Mouse (Mus musculus) midbrain, embryonic 15.5 days (tissue): ENCODE results near the gene Lcp2. TPM values are rescaled to one million over a fixed set of nuclear protein-coding genes. Genes with fewer than 3 reads are reported as not detected.

Experiments
- ATAC-seq: fragments of 200-750 bp; cut with Nextera tagmentation; replicated peaks from 2 replicates; pipeline ENCODE4 v1.8.0; 2017; ENCODE audit warnings: moderate TSS enrichment
- H3K27ac ChIP-seq: fragments of 300-500 bp; sonication (generic); 2 replicates; pipeline ENCODE4 v1.5.1; 2015; ENCODE audit warnings: mild to moderate bottlenecking, inconsistent platforms
- H3K27me3 ChIP-seq: fragments of 300-500 bp; sonication (generic); replicated peaks from 2 replicates; pipeline ENCODE4 v1.6.1; 2015; ENCODE audit warnings: inconsistent platforms
- H3K36me3 ChIP-seq: fragments of 300-500 bp; sonication (generic); replicated peaks from 2 replicates; pipeline ENCODE4 v1.6.1; 2015; ENCODE audit warnings: inconsistent platforms
- H3K4me1 ChIP-seq: fragments of 300-500 bp; sonication (generic); 2 replicates; pipeline ENCODE4 v1.6.1; 2015; ENCODE audit warnings: inconsistent platforms
- H3K4me2 ChIP-seq: fragments of 300-500 bp; sonication (generic); 2 replicates; pipeline ENCODE4 v1.6.1; 2015; ENCODE audit warnings: inconsistent platforms, mild to moderate bottlenecking, moderate library complexity
- H3K4me3 ChIP-seq: fragments of 300-500 bp; sonication (generic); 2 replicates; pipeline ENCODE4 v1.5.1; 2015; ENCODE audit warnings: mild to moderate bottlenecking, inconsistent platforms
- H3K9ac ChIP-seq: fragments of 300-500 bp; sonication (generic); 2 replicates; pipeline ENCODE4 v1.6.1; 2015; ENCODE audit warnings: mild to moderate bottlenecking, inconsistent platforms
- H3K9me3 ChIP-seq: fragments of 300-500 bp; sonication (generic); 2 replicates; pipeline ENCODE4 v1.6.1; 2016; ENCODE audit warnings: inconsistent platforms
- WGBS: fragments of 180-500 bp; shearing (Covaris S2); methylation state at CpG from one replicate; pipeline ENCODE4 v1.1.7; 2015; ENCODE audit warnings: mixed read lengths; 5-methylcytosine and 5-hydroxymethylcytosine counted together
- polyA plus RNA-seq: library from polyadenylated mRNA; unstranded; fragments of >200 nt; fragmentation: Nextera tagmentation; extraction: Ambion mirVana; gene quantifications from 2 replicates; pipeline ENCODE4 v1.2.1, GENCODE M21; 2015

The Lcp2 gene
- 2.6 and 4.0 TPM in 2 replicates for polyA plus RNA-seq

DNA sequence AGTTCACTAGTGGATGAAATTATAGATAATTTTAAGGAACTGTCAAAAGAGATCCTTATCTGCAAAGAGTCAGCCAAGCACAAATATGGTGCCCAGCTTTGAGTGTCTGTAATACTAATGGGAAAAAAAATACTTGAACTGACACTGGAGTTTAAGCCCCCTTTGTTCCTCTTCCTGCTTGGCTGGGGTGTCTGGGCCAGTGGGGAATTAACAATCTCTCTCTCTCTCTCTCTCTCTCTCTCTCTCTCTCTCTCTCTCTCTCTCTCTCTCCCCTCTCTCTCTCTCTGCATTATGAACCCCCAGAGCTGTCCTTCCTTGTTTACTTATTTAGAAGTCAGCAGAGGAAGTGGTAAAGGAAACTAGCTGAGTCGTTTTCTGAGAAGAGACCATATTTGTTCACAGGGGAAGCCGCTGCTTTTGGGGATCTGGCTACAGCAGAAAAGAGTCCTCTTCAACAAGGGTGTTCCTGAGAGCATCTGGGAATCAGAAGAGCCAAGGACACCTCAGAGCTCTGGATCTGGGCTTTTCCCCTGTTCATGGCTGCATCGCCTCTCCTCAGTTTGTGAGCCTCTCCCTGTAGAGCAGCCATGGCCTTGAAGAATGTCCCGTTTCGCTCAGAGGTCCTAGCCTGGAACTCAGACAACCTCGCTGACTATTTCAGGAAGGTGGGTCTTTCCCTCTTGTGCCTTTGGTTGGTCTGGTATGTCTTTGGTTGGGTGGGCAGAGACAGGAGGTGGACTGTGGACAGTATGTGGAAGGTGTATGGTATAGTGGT is at the start of gene Lcp2:
TSS of gene Lcp2 (plus strand) at position 154 of the 775 bp plus-strand sequence.
- WGBS: 91% methylated on average over 6 of the region's 6 CpGs
- H3K9me3 ChIP-seq: no peaks in the 10 kb centered on the region
- no peak within 1 kb of the TSS for H3K9ac ChIP-seq
- no peaks in the 10 kb centered on the region for H3K27me3 ChIP-seq
- ATAC-seq: no peak
- no peak within 1 kb of the TSS for H3K27ac ChIP-seq
- H3K4me1 ChIP-seq: no peaks in the 10 kb centered on the region
- H3K4me2 ChIP-seq: no peak within 1 kb of the TSS
- no peak within 1 kb of the TSS for H3K4me3 ChIP-seq
- H3K36me3 ChIP-seq: no peaks in the 10 kb centered on the region

DNA sequence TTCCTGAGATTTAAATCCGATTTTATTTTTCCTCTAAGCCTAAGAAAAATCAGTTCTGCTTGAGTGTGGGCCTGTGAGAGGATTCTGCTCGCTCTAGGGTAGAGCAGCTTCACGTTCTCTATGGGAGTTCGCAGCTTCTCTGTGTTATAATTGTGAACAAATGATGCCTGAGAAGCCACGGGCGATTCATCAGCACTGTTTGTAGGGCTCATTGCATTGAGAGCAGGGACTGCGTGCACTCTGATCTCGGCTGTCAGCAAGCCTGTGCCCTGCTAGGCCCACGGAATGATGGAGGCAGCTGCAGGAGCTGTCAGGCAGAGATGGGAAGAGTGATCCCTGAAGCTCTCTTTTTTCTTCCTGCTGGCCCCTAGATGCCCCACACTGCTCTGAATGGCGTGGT is 48.5 kb upstream of the Lcp2 start:
- 0 out of 2 replicates have a peak, but pooled peaks have one; percentile 39 for ATAC-seq
- WGBS: 27% methylated on average over 10 of the region's 10 CpGs
- Histone ChIP-seq H3K4me1 (peaks cover 15% of the 10 kb centered on the region), H3K27me3 (no peaks in the 10 kb centered on the region), H3K27ac (peak overlapping the region; percentile 41; the same call in 1 of the 2 replicates), H3K9ac (no peak overlapping the region), H3K9me3 (no peaks in the 10 kb centered on the region), H3K4me2 (no peak overlapping the region), H3K36me3 (no peaks in the 10 kb centered on the region), H3K4me3 (no peak overlapping the region)

DNA sequence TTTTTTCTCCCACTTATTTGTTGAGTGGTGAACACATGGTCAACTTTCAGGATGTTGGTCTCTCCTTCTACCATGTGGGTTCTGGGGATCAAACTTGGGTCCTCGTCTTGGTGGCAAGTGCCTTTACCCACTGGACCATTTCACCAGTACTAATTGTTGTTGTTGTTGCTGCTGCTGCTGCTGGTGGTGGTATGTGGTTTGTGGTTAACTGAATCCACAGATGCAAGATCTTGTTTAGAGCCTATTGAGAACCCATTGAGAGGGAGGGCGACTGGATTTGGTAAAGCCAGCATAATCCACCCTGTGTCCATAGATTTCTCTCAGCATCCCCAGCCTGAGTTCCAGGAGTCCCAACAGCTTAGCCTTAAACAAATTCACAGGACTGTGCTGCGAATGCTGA is 46.3 kb upstream of the Lcp2 start:
- Histone ChIP-seq H3K4me1 (peaks cover 12% of the 10 kb centered on the region), H3K9me3 (no peaks in the 10 kb centered on the region), H3K4me3 (no peak overlapping the region), H3K27me3 (no peaks in the 10 kb centered on the region), H3K36me3 (no peaks in the 10 kb centered on the region), H3K27ac (no peak overlapping the region), H3K9ac (no peak overlapping the region), H3K4me2 (no peak overlapping the region)
- WGBS: 79% methylated on average over 3 of the region's 3 CpGs
- ATAC-seq: no peak

DNA sequence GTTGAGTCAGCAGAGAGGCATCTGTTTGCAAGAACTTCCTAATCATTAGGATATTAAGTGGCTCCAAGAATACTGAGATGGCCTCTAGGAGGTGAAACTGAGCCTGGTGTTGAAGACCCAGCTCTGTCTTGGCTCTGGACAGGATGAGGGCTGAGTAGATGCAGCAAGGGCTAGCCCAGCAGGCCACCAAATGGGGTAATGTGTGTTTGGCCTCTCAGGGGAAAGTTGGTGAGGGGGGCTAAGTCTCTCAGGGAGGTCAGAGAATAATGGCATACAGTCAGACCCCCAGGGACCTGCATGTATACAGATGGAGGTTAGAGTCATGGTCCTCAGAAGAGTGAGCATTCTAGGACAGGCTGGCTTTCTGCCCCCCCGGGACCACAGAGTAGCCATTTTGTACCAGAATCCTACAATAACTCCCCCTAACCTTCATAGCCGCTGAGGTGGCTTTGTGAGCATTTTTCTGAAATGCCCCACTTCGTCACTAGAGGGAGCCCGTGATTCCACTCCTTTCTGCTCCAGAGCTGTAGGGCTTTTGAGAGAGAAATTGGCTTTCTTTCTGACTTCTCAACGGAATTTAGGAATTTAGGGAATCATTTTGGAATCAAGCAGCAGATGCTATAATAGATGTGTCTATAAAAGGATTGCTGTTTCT is 44.7 kb upstream of the Lcp2 start:
- no peak overlapping the region for H3K4me3 ChIP-seq
- H3K9ac ChIP-seq: no peak overlapping the region
- H3K36me3 ChIP-seq: no peaks in the 10 kb centered on the region
- peaks cover 12% of the 10 kb centered on the region for H3K4me1 ChIP-seq
- 0 out of 2 replicates have a peak, but pooled peaks cover 3% of the 10 kb centered on the region for H3K27me3 ChIP-seq
- no peak for ATAC-seq
- H3K27ac ChIP-seq: no peak overlapping the region
- H3K9me3 ChIP-seq: no peaks in the 10 kb centered on the region
- 10% methylated on average over 5 of the region's 5 CpGs for WGBS
- no peak overlapping the region for H3K4me2 ChIP-seq

DNA sequence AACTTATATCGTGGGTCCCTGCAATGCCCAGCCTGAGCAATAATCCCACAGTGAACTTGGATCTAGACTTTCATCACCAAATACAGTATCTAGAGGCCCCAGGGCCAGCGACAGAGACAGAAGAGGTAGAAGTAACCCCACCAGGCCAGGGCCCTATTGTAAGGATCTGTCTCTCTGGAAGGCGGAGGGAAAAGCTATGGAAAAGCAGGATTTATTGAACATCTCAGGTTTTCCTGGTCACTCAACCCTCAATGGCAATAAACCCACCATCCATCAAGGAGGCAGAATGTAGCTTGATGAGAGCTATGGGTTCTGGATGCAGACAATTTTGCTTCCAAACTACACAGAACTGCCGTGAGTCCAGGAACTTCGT is 44.1 kb upstream of the Lcp2 start:
- H3K9ac ChIP-seq: no peak overlapping the region
- H3K27me3 ChIP-seq: 0 out of 2 replicates have a peak, but pooled peaks cover 3% of the 10 kb centered on the region
- H3K36me3 ChIP-seq: no peaks in the 10 kb centered on the region
- no peaks in the 10 kb centered on the region for H3K9me3 ChIP-seq
- no peak overlapping the region for H3K27ac ChIP-seq
- WGBS: 83% methylated on average over 5 of the region's 5 CpGs
- peaks cover 12% of the 10 kb centered on the region for H3K4me1 ChIP-seq
- no peak overlapping the region for H3K4me3 ChIP-seq
- no peak for ATAC-seq
- H3K4me2 ChIP-seq: no peak overlapping the region

DNA sequence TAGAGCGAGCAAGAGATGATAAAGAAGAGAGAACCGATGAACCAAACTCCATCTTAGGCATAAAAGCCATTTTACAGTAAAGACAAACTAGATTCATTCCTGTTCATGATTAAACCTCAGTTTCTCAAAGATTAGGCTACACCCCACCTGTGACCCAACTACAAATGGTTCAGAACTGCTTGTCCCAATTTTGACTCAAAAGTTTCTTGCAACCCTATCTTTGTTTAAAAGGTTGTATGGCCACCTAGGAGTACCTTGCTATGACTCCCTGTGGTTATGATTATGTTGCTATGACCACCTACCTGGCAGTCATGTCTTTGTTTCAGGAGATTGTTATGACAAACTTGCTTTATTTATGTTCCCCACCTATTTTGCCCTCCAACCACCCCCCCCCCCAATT is 39.1 kb upstream of the Lcp2 start:
- WGBS: 93% methylated on average over 2 of the region's 2 CpGs
- H3K27ac ChIP-seq: no peak overlapping the region
- no peak overlapping the region for H3K4me3 ChIP-seq
- 0 out of 2 replicates have a peak, but pooled peaks cover 3% of the 10 kb centered on the region for H3K27me3 ChIP-seq
- ATAC-seq: no peak
- H3K36me3 ChIP-seq: no peaks in the 10 kb centered on the region
- H3K4me2 ChIP-seq: no peak overlapping the region
- no peak overlapping the region for H3K9ac ChIP-seq
- no peaks in the 10 kb centered on the region for H3K4me1 ChIP-seq
- no peaks in the 10 kb centered on the region for H3K9me3 ChIP-seq

DNA sequence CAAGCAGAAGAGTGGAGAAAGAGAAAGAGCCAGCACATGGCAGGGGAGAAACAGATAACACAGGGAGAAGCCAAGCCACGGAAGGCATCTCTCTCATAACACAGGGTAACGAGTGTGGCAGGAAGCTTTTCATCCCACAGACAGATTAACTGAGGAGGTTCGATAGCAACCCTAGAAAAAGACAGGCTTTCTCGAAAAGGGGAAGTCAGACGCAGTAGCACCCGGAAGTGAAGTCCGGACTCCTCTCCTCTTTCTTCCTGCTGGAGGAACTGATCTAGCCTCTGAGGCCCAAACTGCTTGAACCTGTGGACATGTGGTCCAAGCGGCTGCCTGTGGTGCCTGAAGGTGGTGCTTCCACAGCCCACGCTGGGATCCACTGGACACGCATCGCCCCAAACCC is 38.5 kb upstream of the Lcp2 start:
- no peak for ATAC-seq
- 0 out of 2 replicates have a peak, but pooled peaks cover 3% of the 10 kb centered on the region for H3K27me3 ChIP-seq
- 90% methylated on average over 11 of the region's 11 CpGs for WGBS
- H3K4me2 ChIP-seq: no peak overlapping the region
- no peak overlapping the region for H3K27ac ChIP-seq
- no peaks in the 10 kb centered on the region for H3K36me3 ChIP-seq
- H3K4me3 ChIP-seq: no peak overlapping the region
- H3K4me1 ChIP-seq: no peaks in the 10 kb centered on the region
- no peak overlapping the region for H3K9ac ChIP-seq
- H3K9me3 ChIP-seq: no peaks in the 10 kb centered on the region

DNA sequence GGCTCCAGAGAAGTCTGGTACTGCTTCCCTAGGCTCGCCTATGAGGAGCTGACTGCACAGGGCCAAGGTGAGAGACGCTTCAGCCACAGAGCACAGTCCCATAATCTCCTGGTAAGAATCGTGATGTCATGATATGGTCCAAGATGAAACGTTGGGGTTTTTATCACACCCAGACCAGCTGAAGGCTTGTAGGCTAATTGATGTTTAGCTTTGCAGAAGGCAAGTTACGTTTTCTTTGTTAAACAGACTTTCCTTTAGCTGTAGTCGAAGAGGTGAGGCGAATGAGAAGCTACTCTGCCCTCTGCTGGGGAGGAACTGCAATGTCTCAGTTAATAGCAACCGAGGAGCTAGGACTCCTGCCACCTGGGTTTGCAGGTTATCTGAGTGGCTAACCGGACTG is 38.0 kb upstream of the Lcp2 start:
- peak; percentile 62 for ATAC-seq
- no peak overlapping the region for H3K9ac ChIP-seq
- H3K27me3 ChIP-seq: 0 out of 2 replicates have a peak, but pooled peaks cover 3% of the 10 kb centered on the region
- no peak overlapping the region for H3K27ac ChIP-seq
- no peaks in the 10 kb centered on the region for H3K9me3 ChIP-seq
- no peaks in the 10 kb centered on the region for H3K36me3 ChIP-seq
- H3K4me1 ChIP-seq: no peaks in the 10 kb centered on the region
- no peak overlapping the region for H3K4me2 ChIP-seq
- WGBS: 48% methylated on average over 9 of the region's 9 CpGs
- no peak overlapping the region for H3K4me3 ChIP-seq

DNA sequence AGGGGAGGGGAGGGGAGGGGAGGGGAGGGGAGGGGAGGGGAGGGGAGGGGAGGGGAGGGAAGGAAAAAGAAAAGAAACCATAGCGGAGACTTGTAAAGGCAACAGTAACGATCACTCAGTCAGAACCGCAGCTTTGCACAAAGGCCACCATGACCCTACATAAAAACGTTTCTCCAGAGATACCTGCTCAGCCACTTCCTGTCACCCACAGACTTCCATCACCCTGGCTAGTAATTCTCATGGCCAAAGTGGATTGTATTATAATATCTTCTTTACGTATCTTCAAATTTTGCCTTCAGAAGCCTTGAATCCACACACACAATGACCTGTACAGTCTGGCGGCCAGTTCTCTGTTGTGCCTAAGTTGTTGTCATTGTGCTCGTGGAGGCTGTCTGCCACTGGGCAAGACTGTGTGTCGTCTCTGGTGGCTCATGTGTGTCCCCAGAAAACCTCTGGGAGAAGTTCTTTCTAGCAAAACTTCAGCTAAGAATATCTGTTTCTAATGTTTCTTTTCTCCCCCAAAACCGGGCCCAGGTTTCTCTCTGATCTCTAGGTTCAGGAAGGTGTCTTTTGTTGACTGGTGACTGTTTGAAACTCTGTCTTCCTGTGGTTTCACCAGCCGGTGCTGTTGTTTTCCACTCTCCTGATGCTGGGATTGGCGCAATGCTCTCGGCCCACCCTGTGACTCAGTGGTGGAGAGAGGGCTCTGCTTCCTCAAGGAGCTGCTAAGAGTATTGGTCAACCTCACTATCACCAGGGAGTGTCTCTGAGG is 37.2 kb upstream of the Lcp2 start:
- H3K4me1 ChIP-seq: no peaks in the 10 kb centered on the region
- 0 out of 2 replicates have a peak, but pooled peaks cover 3% of the 10 kb centered on the region for H3K27me3 ChIP-seq
- H3K4me3 ChIP-seq: no peak overlapping the region
- H3K36me3 ChIP-seq: no peaks in the 10 kb centered on the region
- H3K4me2 ChIP-seq: no peak overlapping the region
- no peaks in the 10 kb centered on the region for H3K9me3 ChIP-seq
- H3K27ac ChIP-seq: no peak overlapping the region
- WGBS: 83% methylated on average over 12 of the region's 12 CpGs
- ATAC-seq: no peak
- no peak overlapping the region for H3K9ac ChIP-seq

DNA sequence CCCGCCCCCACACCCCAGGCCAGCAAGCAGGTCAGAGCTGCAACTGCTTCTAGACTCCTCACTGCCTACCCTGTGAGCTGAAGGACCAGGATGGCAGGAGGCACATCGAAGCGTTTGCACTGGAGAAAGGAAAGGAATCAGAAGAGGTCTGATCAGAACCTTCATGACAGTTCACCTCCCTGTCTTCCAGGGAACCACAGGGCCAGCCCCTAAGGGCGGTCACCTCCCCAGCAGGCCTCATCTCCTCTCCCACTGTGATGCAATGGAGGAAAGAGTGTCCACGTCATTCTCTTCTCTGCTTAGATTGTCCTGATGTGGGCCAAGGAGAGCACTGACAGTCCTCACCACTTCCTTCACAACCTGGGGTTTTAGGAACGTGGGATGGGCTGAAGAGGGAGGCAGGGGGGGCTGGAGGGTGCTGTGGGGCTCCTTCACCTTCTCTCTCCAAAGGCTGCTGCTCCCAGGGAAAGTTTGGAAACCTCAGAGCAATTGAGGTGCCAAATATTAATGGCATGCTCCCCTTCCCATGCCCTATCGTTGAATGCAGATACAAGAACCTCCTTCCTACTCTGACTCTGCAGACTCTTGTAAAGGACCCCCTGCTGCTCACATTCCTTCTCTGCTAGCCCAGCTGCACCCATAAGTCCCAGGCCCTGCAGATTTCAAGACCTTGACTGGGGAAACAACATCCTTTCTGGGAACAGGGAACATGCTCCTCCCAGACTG is 36.4 kb upstream of the Lcp2 start:
- H3K4me1 ChIP-seq: no peaks in the 10 kb centered on the region
- 82% methylated on average over 7 of the region's 7 CpGs for WGBS
- no peak overlapping the region for H3K4me3 ChIP-seq
- no peak overlapping the region for H3K9ac ChIP-seq
- no peak overlapping the region for H3K27ac ChIP-seq
- no peak for ATAC-seq
- no peaks in the 10 kb centered on the region for H3K9me3 ChIP-seq
- H3K36me3 ChIP-seq: no peaks in the 10 kb centered on the region
- no peak overlapping the region for H3K4me2 ChIP-seq
- 0 out of 2 replicates have a peak, but pooled peaks cover 3% of the 10 kb centered on the region for H3K27me3 ChIP-seq

DNA sequence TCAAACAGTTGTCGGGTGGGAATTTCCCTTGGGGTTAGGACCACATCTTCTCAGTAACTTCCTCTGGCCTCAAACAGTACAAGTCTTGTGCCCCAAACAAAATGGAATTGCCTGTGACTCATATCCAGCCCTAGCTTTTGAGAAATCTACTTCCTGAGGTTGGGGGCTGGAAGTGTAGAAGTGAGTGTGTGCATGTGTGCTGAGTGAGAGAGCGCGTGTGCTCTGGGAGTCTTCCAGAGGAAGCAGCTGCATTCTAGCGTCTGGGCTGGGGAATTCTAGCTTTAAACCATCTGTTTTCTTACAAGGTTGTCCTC is 35.9 kb upstream of the Lcp2 start:
- Histone ChIP-seq H3K4me3 (no peak overlapping the region), H3K9ac (no peak overlapping the region), H3K4me1 (no peaks in the 10 kb centered on the region), H3K27ac (no peak overlapping the region), H3K4me2 (no peak overlapping the region), H3K27me3 (0 out of 2 replicates have a peak, but pooled peaks cover 3% of the 10 kb centered on the region), H3K9me3 (no peaks in the 10 kb centered on the region), H3K36me3 (no peaks in the 10 kb centered on the region)
- 88% methylated on average over 4 of the region's 4 CpGs for WGBS
- no peak for ATAC-seq
